Mouse (Mus musculus) heart, adult 18-20 months (tissue): ENCODE measurements at regions not wholly inside any gene's neighbourhood (a gene's known extent, or its start where the extent isn't known, plus 50 kb on each side); places are given as distances from the start of the nearest gene placed in this dataset.
"Not testable (repeated sequence)": the region's sequence is repeated elsewhere in the genome, so short reads cannot be mapped to it uniquely, and the experiment has no call there.

ENCODE experiments used
- DNase-seq, 2 experiments: peaks; one replicate each; pipeline ENCODE4 v3.0.0; 2021 to 2022; ENCODE audit warnings: mixed read lengths in 1 of 2

DNA sequence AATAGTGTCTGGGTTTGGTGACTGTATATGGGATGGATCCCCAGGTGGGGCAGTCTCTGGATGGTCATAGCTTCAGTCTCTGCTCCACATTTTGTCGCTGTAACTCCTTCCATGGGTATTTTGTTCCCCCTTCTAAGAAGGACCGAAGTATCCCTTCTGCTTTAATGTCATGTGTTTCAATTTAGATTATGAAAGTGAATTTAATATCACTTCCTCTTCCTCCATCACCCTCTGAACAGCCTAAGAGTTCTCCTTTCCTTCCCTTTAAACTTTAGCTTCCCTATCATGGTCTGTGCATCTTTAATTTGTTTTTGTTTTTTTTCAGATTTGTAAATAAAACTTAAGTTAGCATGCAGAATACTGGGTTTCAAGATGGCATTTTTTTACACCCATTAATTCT is 211.0 kb upstream of the Phyhipl start:
- no peak for DNase-seq

DNA sequence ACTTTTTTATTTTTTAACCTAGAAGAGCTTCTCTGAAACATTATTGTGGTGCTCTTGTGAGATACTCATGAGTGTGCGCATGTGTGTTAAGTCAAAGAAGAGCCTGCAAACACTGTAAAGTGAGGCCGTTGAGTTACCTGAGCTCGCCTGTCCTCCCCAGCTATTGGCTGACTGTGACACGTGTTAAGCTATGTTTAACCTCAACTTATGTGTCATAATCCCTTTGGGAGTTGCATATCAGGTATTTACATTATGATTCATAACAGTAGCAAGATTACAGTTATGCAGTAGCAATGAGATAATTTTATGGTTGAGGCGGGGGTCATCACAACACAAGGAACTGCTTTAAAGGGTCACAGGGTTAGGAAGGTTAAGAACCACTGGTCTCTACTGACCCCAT is 208.9 kb upstream of the Phyhipl start:
- DNase-seq = no peak

DNA sequence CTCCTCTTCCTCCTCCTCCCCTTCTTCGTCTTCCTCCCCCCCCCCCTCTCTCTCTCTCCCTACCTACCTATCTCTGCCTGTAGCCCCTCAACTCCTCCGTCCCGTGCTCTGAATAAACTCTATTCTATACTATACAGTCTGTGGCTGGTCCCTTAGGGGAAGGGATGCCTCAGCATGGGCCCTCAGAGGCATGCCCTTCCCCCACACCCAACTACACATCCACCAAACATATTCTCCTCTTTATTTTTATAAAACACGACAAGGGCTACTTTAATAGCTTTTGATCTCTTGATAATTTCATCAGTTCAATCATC is 206.2 kb upstream of the Phyhipl start:
- DNase-seq = no peak

DNA sequence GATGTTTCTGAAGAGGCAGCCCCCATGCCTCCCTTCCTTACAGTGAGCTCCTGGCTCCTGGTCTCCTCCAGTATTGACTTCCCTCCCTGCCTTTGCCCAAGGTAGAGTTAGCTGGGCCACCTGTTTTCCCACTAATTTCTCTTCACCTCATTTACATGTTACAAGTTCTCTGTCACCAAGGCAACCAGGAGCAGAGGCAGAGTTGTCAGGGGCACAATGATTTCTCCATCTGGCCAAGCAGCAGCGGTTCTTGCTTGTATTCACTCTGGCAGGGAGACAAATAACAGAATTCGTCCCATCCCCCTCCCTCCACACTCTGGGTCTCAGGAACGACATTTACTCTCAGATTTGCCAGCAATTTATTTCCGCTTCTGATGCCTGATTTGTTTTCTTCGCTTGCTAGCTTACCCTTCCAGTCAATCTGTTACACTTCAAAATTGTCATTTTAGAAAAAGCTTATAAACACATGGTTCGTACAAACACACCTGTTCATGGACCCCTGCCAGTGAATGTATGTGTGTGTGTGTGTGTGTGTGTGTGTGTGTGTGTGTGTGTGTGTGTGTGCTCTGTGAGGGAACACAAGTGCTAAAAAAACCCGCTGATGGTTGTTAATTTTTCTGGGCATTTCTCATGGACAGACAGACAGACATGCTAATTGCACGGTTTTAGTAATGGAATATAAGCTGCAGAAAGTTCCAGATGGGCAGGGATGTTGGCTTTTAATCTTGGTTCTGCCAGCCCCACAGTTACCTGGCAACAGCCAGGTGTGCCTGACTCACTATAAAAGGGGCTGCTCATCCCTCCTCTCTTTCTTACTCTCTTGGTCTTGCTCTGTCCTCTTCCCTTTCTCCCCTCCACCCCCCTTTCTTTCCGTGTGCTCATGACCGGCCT is 205.6 kb upstream of the Phyhipl start:
- DNase-seq = no peak

DNA sequence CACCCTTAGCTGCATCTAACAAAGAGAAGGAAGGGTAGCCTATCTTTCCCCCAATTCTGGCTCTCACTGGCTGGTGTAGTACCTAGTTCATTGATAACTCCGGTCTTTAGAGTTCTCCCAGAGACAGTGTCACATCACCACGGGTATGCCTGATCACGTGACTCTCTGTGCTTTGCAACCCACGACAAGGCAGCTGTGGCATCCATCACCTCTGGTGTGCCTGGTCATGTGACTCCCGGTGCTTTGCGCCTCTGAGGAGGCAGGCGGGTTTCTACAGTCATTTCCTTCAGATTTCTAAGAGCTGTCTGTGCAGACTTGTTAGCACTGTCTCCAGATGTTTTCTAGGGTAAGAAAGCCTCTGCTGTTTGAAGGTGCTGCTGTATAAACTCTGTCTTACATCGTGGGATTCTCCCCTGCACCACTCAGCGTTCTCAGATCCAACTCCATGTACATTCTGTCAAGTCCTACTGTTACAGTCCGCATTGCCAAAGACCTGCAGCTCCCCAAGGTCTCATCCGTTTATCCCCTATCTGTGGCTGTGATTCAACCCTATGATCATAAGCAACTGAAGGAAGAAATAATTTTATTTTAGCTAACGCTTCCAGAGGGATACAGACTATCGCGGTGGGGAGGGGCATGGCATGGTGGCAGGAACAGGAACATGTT is 201.5 kb upstream of the Phyhipl start:
- no peak for DNase-seq

DNA sequence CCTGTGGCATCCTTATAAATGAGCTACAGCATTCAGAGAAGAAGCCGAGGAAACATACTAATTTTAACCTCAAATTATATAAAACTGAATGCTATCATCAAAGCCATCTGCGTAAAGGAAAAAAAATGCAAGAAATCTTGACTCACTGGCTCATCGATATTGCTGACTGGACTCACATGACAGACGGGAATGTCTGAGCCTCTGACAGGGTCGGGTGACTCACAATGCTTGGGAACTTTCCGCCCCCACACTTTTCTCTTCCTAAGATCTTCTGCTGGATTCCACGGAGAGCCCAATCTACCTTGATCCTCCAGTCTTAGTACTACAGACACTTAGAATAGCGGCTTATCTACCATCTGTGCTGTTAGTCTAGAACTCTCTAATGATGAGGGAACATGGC is 200.2 kb upstream of the Phyhipl start:
- no peak for DNase-seq

DNA sequence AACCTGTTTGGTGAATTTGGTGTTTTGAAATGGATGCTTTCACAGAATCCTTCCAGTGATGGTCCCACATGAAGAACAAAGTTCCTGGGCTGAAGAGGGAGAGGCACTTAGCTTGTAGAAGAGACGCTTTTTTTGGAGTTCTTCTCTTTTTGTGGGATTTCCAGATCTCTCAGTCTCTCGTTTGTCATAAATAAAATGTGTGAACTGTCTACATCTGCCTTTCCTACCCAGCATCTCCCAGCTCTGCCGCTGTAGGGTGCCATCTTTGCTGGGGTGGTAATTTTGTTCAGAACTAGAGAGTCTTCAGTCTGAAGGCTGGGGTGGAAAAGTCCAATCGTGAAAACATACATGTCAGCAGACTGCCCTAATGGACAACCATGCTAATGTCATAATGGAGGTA is 197.8 kb upstream of the Phyhipl start:
- DNase-seq = no peak

DNA sequence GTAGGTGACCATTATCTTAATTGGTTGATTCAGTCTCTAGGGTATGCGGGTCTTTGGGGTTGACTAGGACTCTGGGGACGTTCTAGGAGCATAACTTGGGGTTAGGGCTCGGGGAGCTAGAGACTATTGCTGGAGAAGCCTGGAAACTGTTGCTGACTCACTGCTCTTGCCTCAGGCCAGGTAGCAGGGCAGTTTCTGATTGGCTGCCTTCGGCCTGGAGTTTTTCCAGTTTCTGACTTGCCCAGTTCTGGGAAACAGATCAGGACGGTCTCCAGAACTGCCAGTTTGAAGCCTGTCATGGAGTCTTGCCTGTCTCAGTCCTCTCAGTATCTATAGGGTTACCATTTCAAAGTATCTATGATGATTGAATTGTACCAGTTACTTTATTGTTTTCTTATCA is 192.4 kb upstream of the Phyhipl start:
- DNase-seq = no peak

DNA sequence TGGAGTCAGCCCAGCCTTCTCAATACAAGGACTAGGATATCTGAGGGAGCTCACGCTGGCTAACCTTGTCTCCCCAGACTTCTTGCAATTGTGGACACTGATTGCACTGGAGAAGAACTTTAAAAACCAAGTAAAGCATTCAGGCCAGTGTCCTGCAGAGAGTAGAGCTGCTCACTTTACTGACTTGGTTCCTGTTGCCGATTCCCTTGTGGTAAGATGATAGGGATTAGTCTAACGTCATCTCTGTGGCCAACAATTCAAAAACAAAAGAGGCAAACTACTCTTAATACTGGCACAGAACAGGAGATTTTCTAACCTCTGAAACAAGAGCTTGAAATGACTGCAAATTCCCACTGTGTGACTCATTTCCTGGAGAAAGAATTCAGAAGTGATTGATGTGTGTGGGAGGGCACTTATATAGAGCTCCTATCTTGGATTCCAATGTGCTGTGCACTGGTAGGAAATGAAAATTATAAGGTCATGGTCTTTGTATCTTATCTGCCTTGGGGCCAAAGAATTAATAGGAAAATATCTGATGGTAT is 191.6 kb upstream of the Phyhipl start:
- DNase-seq = no peak

DNA sequence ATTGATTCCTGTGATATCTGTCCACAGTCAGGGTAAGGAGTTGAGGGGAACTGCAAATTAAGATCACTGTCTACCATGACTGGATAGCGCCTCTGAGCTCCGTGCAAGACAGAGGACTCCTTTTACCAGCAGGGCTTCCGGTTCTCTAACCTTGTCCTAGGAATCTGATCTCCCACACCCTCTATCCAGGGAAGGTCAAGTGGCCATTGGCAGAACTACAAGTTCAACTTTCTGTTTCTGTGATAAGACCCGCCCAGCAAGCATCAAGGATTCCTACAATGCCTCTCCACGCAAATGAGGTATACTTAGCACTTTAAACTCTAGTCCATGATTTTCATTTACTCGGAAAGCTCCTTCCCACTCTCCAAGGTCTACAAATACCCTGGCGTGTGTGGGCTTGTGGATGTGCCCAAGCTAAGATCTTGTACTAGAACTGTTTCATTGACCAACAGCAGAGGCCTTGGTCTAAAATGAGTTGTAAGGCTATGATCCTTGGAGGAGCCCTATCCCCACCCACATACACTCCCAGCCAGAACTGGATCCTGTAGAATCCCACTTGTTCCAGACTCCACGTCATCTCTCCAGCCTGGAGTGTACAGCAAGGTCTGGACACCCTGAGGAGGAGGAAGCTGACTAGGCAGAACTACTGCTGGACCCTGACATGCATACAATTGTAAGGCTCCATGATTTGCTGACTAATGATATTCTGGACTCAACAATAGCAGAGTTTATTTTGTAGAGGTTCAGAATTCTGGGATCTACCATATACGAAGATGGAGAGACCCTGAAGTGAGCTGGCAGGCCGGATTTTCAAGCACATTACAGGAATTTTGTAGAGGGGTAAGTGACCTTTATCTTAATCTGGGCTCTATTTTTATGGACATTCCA is 190.8 kb upstream of the Phyhipl start:
- DNase-seq = peak in 1 of 2 experiments; percentile 18

DNA sequence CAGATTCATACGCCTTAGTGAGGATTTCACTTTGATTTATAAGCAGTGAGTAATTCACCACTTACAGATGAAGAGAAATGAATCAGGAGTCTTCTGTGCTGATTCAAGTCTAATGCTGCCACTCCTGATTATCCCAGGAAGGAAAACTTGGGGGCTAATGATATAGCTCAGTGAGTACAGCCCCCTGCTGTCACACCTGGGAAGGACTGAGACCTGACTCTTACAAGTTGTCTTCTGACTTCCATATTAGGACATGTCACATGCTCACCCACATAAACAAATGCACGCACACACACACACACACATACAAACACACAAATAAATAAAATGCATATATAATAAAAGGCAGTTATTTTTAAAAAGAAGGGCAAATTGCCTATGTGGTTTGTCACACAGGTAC is 188.1 kb upstream of the Phyhipl start:
- DNase-seq = no peak

DNA sequence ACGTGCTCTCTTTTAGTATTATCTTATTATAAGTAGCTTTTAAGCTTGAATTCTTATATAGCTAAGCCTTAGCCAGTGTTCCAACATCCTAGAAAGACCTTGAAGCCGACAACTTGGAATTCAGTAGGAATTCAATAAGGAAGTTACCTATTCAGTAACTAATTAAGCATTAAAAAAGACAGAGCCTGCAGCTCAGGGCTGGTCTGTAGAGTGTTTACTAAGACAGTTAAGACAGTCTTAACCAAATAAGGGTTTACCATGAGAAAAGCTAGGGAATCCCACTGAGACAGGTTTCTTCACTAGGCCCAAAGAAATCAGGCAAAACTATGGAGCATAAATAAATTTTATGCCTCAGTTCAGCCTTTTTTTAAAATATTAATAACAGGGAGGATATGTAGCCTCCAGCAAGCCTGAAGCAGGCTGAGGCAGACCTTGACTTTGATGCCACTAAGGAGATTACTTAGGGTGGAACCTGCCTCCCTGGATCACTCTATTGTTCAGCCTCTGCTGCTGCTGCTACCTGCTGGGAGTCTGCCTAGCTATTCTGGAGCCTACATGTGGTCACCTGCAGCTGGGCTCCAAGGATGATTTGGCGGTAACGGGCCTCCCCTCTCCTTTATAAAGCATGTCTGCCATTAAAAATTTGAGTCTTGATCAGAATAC is 186.5 kb upstream of the Phyhipl start:
- DNase-seq = no peak

DNA sequence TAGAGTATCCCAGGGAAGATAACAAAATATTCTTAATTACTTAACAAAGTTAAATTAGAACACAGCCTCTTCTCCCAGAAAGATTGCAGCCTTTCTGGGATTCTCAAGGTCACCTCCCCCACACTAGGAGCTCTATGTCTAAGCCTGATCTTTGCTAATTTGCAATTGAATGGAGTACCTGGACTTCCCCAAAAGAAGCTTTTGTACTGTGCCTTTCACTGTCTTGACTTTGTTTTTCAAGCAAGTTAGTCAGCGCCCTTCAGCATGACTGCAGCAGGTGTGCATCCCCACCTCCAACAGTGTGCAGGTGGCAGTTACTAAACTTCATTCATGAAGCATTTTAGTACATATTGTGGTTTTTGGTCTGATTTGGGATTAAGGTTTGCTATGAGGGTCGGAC is 185.4 kb upstream of the Phyhipl start:
- not testable (repeated sequence) for DNase-seq

DNA sequence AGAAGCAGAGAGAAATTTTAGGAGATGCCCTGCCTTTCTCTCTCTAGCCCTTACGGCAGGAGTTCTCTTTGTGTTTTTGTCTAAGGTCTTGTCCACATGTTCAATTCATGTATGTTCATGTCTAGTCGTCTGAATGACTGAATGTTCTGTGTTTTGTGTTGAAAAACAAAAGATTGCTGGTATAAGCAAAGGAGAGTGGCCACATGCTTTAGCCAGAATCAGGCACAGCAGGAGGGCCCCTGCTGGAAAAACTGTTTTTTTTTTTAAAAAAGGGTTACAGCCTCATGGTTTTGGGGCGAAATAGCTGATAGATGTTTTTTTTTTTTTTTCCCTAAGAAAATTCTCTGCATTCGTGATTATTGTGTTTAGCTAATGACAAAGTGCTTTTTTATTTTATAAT is 182.4 kb upstream of the Phyhipl start:
- DNase-seq = no peak

DNA sequence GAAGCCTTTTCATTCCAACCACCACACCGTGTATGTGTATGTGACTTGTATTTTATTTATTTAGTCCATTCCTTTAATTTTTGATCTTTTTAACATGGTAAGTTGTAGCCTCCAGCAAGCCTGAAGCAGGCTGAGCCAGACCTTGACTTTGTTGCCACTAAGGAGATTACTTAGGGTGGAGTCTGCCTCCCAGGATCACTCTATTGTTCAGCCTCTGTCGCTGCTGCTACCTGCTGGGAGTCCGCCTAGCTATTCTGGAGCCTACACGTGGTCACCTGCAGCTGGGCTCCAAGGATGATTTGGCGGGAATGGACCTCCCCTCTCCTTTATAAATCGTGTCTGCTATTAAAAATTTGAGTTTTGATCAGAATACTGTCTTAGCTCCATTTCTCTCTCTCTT is 181.6 kb upstream of the Phyhipl start:
- DNase-seq = no peak

DNA sequence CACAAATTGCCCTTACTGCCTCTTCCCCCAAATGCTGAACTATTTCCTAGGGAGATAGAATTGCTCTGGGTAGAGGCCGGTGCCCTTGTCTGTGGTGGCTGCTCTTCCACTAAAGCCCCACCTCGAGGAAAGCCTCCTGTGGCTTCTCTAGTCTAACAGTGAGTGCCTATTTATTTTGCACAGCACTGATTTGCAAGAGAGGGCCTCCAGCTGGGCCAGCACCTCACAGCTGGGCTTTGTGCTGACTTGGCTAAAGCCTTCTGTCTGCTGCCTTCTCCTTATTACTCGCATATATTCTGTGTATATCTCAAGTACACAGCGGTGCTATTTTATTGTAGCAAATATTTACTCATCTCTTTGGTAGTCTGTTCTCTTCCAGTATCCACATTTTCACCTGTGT is 176.9 kb upstream of the Phyhipl start:
- DNase-seq = no peak

DNA sequence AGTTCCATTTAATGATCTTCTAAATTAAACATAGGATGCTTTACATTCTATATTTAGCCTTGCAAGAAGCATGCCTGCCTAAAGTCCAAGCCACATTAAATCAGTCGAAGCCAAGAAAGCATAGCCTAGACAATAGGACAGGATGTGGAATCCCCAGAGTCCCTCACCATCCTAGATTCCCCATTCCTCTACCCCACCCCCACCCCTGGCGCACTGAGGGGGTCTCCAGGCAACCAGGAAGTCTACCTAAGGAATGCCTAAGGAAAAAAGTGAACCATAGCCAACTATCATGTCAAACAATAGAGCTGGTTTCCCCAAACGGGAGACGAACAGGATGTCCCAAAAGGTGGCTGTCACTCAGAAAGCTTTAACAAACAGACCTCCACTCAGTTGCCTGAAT is 172.5 kb upstream of the Phyhipl start:
- DNase-seq = no peak

DNA sequence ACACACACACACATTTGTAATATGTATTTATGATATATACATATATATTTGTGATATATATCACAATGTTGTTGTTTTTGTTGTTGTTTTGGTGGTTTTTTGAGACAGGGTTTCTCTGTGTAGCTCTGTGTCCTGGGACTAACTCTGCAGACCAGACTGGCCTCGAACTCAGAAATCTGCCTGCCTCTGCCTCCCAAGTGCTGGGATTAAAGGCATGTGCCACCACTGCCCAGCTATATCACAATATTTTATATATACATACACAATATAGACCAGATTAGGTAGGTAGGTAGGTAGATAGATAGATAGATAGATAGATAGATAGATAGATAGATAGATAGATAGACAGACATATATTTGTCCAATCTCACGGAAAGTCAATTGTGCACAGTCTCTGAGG is 171.8 kb upstream of the Phyhipl start:
- not testable (repeated sequence) for DNase-seq

DNA sequence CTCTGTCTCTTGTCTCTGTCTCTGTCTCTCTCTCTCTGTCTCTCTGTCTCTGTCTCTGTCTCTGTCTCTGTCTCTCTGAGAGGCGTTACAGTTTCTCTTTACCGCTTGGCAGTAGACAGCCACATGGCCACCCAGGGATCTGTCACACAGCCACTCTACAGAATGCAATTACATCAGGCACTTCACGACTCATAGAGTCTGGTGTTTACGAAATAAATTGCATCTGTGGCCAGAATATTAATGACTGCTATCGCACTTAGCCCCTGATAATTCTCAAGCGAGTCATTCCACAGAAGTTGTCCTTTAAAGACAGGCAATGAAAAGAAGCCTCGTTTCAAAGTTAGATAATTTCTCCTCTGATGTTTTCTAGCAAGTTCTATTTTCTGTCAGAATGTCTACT is 170.9 kb upstream of the Phyhipl start:
- DNase-seq = peak in 1 of 2 experiments; percentile 6

DNA sequence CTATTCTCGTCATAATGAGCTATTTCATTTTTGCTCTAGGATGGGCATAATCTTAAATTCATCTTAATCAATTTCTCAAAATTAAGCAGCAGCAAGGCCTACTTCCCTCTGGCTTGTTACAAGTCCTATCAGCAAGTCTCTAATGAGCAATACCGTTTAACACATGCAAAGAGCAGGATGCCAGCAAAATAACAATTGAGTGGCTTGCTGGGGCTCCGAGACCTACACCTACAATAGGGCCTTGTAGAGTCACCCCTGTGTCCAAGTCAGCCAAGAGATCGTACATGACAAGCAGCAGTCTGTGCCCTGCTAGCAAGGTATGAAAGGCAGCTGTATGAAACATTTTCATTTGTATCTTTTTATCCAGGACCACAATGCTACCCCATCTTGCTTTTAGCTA is 169.7 kb upstream of the Phyhipl start:
- DNase-seq = no peak

DNA sequence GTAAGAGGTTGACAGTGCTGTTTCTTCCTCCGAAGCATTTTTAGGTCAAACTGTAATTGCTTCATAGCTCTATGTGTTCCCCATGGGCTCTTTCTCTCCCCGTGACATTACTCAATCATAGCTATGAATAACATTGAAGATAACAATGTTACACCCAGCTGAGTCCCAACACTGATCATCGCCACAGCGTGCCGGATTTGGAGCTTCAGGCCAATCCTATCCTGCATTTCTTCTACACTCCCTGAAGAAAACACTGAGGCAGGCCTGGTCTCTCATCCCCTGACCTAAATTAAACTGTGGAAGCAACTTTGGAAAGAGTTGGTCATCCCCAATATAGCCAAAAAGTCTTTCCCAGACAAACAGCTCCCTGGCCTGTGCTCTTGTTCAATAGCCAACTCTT is 168.7 kb upstream of the Phyhipl start:
- peak; percentile 71 to 79 for DNase-seq

DNA sequence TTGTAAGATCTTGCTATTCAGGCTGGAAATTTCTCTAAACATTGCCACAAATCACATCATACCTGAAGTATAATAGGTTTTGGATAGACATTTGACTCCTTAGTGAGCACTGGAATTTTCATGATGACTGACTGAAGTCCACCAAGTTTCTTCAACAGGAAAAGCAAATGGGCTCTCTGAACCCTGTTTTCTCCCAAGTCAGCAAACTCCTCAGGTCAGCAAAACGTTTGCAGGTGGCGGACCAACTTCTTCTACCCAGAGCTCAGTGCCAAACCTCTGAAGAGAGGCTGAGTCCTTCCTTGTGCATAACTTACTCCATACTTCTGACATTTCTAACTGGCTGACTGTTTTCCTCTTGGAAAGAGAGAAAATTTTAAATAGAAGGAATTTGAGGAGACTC is 164.2 kb upstream of the Phyhipl start:
- DNase-seq = no peak
